Mouse (Mus musculus): ENCODE measurements around the gene Atp6v1f. TPM values are rescaled to one million over a fixed set of nuclear protein-coding genes. Genes with fewer than 3 reads are reported as not detected.

Atp6v1f gene
- polyA plus RNA-seq, 1 experiment = 242 TPM

DNA sequence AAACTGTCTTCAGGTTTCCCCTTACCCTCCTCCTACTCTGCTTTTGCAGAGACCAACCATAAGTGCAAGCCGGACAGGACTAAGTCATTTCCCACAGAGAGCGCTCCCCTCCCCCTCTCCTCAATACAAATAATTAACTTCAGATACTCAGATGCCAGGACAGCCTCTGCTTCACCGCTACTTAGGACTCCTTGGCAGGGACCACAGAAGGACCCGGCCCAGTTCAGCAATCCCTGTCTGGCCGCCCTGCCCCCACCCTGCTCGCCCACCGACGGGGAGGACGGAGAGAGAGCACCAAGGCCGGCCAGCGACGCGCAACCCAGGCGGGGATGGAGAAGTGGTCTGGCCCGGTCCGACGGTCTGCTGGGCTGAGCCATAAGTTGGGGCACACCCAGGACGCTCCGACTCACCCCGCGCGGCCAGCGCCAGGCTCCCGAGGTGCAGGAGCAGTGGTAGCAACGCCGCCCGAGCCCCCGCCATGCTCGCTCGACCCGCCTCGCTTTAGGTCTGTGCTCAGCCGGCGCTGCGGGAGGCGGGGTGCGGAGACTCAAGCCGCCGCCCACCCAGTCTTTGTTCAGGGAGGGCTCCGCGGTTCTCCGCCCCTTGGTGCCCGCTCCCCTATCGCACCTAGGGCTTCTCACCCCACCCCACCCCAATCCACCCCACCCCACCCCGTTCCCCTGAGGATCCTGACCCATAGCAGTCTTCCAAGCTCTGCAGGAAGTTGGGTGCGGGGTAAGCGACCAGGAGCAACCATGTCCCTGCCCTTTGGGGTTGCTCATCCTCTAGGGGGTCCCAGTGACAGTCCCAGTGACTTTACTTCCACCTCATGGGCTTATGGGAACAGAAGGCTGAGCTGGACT is 40.2 kb downstream of the Atp6v1f start, which contains the start of gene Kcp:
Kcp (minus strand) TSS at position 506 of the 863 bp plus-strand sequence.
- Histone ChIP-seq H3K79me2 (ENCODE audit: control insufficient read depth, insufficient read depth) (no peaks in the 10 kb centered on the region), H3K36me3 (ENCODE audit: control insufficient read depth, insufficient read depth) (no peaks in the 10 kb centered on the region), H3K4me3 (no peak within 1 kb of the TSS), H3K27me3 (ENCODE audit: control insufficient read depth, insufficient read depth, insufficient read length) (peaks cover 44% of the 10 kb centered on the region), H3K4me2 (ENCODE audit: low read depth) (peak within 1 kb of the TSS; percentile 48), H3ac (ENCODE audit: control insufficient read depth, insufficient read length) (peak within 1 kb of the TSS; percentile 35)
- TF ChIP-seq TCF12 (IDR thresholded peaks at IDR 0.05; ENCODE audit: insufficient read depth, poor library complexity, severe bottlenecking) (no peak), MYOG (IDR thresholded peaks at IDR 0.05; ENCODE audit: control insufficient read depth in 1 of 3, insufficient read depth in 1 of 3, insufficient read length in 2 of 3, low read depth in 2 of 3) (no peak), REST (IDR thresholded peaks at IDR 0.05; ENCODE audit: insufficient read depth, insufficient read length) (no peak), SRF (IDR thresholded peaks at IDR 0.05; ENCODE audit: control insufficient read depth, insufficient read length, low read depth) (no peak), USF1 (IDR thresholded peaks at IDR 0.05; ENCODE audit: low read depth) (no peak), MAX (IDR thresholded peaks at IDR 0.05; ENCODE audit: low read depth) (no peak), E2F4 (IDR thresholded peaks at IDR 0.05; ENCODE audit: insufficient read depth) (no peak), POLR2A (IDR thresholded peaks at IDR 0.05; ENCODE audit: insufficient read length, low read depth) (no peak), TCF3 (IDR thresholded peaks at IDR 0.05; ENCODE audit: insufficient read length, low read depth) (no peak), POLR2AphosphoS2 (IDR thresholded peaks at IDR 0.05; ENCODE audit: insufficient read length, low read depth) (no peak), CEBPB (IDR thresholded peaks at IDR 0.05; ENCODE audit: insufficient read depth, poor library complexity, severe bottlenecking) (no peak), MYOD1 (IDR thresholded peaks at IDR 0.05; ENCODE audit: control insufficient read depth in 1 of 3, insufficient read length in 2 of 3, low read depth in 2 of 3) (no peak)

DNA sequence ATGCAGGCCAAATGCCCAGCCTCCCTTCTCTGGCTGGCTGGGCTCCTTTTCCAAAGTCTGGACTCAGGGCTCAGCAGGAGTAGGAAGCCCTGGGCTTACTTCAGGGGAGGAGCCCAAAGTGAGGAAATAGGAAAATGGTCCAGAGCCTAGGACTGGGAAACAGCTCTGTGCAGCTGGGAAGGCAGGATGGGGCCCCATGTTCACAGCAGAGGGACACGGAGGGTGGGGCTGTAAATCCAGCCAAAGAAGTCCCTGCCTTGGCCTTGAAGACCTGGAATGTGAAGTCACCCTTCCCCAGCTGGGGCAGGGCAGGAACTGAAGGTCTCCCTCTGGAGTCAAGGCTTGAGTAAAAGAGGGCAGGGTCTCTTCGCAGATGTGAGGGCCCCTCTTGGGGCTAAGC is 41.6 kb downstream of the Atp6v1f start:
- no peaks in the 10 kb centered on the region for H3K79me2 ChIP-seq (ENCODE audit: control insufficient read depth, insufficient read depth)
- TF ChIP-seq MAX (IDR thresholded peaks at IDR 0.05; ENCODE audit: low read depth) = no peak
- no peak for TF ChIP-seq E2F4 (IDR thresholded peaks at IDR 0.05; ENCODE audit: insufficient read depth)
- TF ChIP-seq TCF3 (IDR thresholded peaks at IDR 0.05; ENCODE audit: insufficient read length, low read depth) = no peak
- no peak for TF ChIP-seq POLR2A (IDR thresholded peaks at IDR 0.05; ENCODE audit: insufficient read length, low read depth)
- TF ChIP-seq SRF (IDR thresholded peaks at IDR 0.05; ENCODE audit: control insufficient read depth, insufficient read length, low read depth) = no peak
- no peak for TF ChIP-seq MYOG (IDR thresholded peaks at IDR 0.05; ENCODE audit: control insufficient read depth in 1 of 3, insufficient read depth in 1 of 3, insufficient read length in 2 of 3, low read depth in 2 of 3)
- TF ChIP-seq CEBPB (IDR thresholded peaks at IDR 0.05; ENCODE audit: insufficient read depth, poor library complexity, severe bottlenecking) = no peak
- no peak for TF ChIP-seq MYOD1 (IDR thresholded peaks at IDR 0.05; ENCODE audit: control insufficient read depth in 1 of 3, insufficient read length in 2 of 3, low read depth in 2 of 3)
- H3K36me3 ChIP-seq (ENCODE audit: control insufficient read depth, insufficient read depth) = no peaks in the 10 kb centered on the region
- H3ac ChIP-seq (ENCODE audit: control insufficient read depth, insufficient read length) = no peak overlapping the region
- H3K4me3 ChIP-seq = no peak overlapping the region
- H3K4me2 ChIP-seq (ENCODE audit: low read depth) = no peak overlapping the region
- peaks cover 36% of the 10 kb centered on the region for H3K27me3 ChIP-seq (ENCODE audit: control insufficient read depth, insufficient read depth, insufficient read length)

- Histone ChIP-seq H3K36me3 (ENCODE audit: control insufficient read depth, insufficient read depth) (no peaks in the 10 kb centered on the region), H3K4me3 (no peak overlapping the region), H3ac (ENCODE audit: control insufficient read depth, insufficient read length) (no peak overlapping the region), H3K27me3 (ENCODE audit: control insufficient read depth, insufficient read depth, insufficient read length) (peaks cover under 1% of the 10 kb centered on the region), H3K4me2 (ENCODE audit: low read depth) (peak overlapping the region; percentile 65), H3K79me2 (ENCODE audit: control insufficient read depth, insufficient read depth) (no peaks in the 10 kb centered on the region)
- TF ChIP-seq SRF (IDR thresholded peaks at IDR 0.05; ENCODE audit: control insufficient read depth, insufficient read length, low read depth) (no peak), MAX (IDR thresholded peaks at IDR 0.05; ENCODE audit: low read depth) (no peak), POLR2AphosphoS2 (IDR thresholded peaks at IDR 0.05; ENCODE audit: insufficient read length, low read depth) (no peak), POLR2A (IDR thresholded peaks at IDR 0.05; ENCODE audit: insufficient read length, low read depth) (no peak), MYOG (IDR thresholded peaks at IDR 0.05; ENCODE audit: control insufficient read depth in 1 of 3, insufficient read depth in 1 of 3, insufficient read length in 2 of 3, low read depth in 2 of 3) (no peak), TCF12 (IDR thresholded peaks at IDR 0.05; ENCODE audit: insufficient read depth, poor library complexity, severe bottlenecking) (no peak), MYOD1 (IDR thresholded peaks at IDR 0.05; ENCODE audit: control insufficient read depth in 1 of 3, insufficient read length in 2 of 3, low read depth in 2 of 3) (no peak), REST (IDR thresholded peaks at IDR 0.05; ENCODE audit: insufficient read depth, insufficient read length) (no peak), USF1 (IDR thresholded peaks at IDR 0.05; ENCODE audit: low read depth) (no peak), E2F4 (IDR thresholded peaks at IDR 0.05; ENCODE audit: insufficient read depth) (no peak), CEBPB (IDR thresholded peaks at IDR 0.05; ENCODE audit: insufficient read depth, poor library complexity, severe bottlenecking) (no peak), TCF3 (IDR thresholded peaks at IDR 0.05; ENCODE audit: insufficient read length, low read depth) (no peak)
Measured at GRCm38 (mm10) chr6:29513284-29513683, 45.8 kb downstream of the Atp6v1f start.

DNA sequence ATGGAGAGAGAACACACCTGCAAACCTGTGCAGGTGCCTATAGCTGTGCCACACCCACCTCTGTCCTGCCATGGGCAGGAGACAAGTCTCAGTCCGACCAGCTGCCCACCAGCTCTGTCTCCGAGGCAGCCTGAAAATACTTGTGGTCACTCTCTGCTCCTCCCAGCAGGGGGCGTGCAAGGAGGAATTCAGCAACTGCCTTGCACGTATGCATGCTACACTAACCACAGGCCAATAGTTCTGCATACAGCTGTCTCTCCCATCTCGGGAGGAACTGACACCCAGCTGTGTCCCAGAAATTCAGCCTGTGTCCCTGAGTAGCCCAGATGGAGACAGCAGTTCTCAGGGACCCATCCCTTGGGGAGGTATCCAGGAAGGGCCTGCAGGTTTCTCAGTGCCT is 49.6 kb downstream of the Atp6v1f start:
- TF ChIP-seq TCF12 (IDR thresholded peaks at IDR 0.05; ENCODE audit: insufficient read depth, poor library complexity, severe bottlenecking) (peak; percentile 73), TCF3 (IDR thresholded peaks at IDR 0.05; ENCODE audit: insufficient read length, low read depth) (peak; percentile 74), SRF (IDR thresholded peaks at IDR 0.05; ENCODE audit: control insufficient read depth, insufficient read length, low read depth) (peak; percentile 50), REST (IDR thresholded peaks at IDR 0.05; ENCODE audit: insufficient read depth, insufficient read length) (no peak), MAX (IDR thresholded peaks at IDR 0.05; ENCODE audit: low read depth) (no peak), MYOD1 (IDR thresholded peaks at IDR 0.05; ENCODE audit: control insufficient read depth in 1 of 3, insufficient read length in 2 of 3, low read depth in 2 of 3) (peak; percentile 98 to 99 (median 99)), MYOG (IDR thresholded peaks at IDR 0.05; ENCODE audit: control insufficient read depth in 1 of 3, insufficient read depth in 1 of 3, insufficient read length in 2 of 3, low read depth in 2 of 3) (peak; percentile 70 to 92 (median 90))
- H3K27me3 ChIP-seq (ENCODE audit: control insufficient read depth, insufficient read depth, insufficient read length) = no peaks in the 10 kb centered on the region
- H3K79me2 ChIP-seq (ENCODE audit: control insufficient read depth, insufficient read depth) = no peaks in the 10 kb centered on the region
- H3K4me3 ChIP-seq = no peak overlapping the region
- no peak overlapping the region for H3K4me2 ChIP-seq (ENCODE audit: low read depth)
- H3K36me3 ChIP-seq (ENCODE audit: control insufficient read depth, insufficient read depth) = no peaks in the 10 kb centered on the region
- H3ac ChIP-seq (ENCODE audit: control insufficient read depth, insufficient read length) = no peak overlapping the region

Other genes starting within 250 kb of the Atp6v1f start
- 15.5 TPM for gene Hilpda, start 195.2 kb upstream of the Atp6v1f start, polyA plus RNA-seq (2012; fragmentation: generic; extraction: Trizol)
- gene Fam71f2, start 188.1 kb upstream of the Atp6v1f start, polyA plus RNA-seq (2012; fragmentation: generic; extraction: Trizol) = 0.47 TPM
- 0.47 TPM for gene Fam71f1, start 148.6 kb upstream of the Atp6v1f start, polyA plus RNA-seq (2012; fragmentation: generic; extraction: Trizol)
- 183 TPM for gene Calu, start 119.6 kb upstream of the Atp6v1f start, polyA plus RNA-seq (2012; fragmentation: generic; extraction: Trizol)
- 0.17 TPM for gene Opn1sw, start 79.2 kb upstream of the Atp6v1f start, polyA plus RNA-seq (2012; fragmentation: generic; extraction: Trizol)
- gene Ccdc136, start 71.4 kb upstream of the Atp6v1f start, polyA plus RNA-seq (2012; fragmentation: generic; extraction: Trizol) = 16.7 TPM
- 268 TPM for gene Flnc, start 34.5 kb upstream of the Atp6v1f start, polyA plus RNA-seq (2012; fragmentation: generic; extraction: Trizol)
- not detected for gene Atp6v1fnb, start 3.7 kb downstream of the Atp6v1f start, polyA plus RNA-seq (2012; fragmentation: generic; extraction: Trizol)
- 0.26 TPM for gene Kcp, start 40.2 kb downstream of the Atp6v1f start, polyA plus RNA-seq (2012; fragmentation: generic; extraction: Trizol)
- gene Irf5, start 58.9 kb downstream of the Atp6v1f start, polyA plus RNA-seq (2012; fragmentation: generic; extraction: Trizol) = 0.32 TPM
- gene Tnpo3, start 142.2 kb downstream of the Atp6v1f start, polyA plus RNA-seq (2012; fragmentation: generic; extraction: Trizol) = 25.6 TPM
- 8.6 TPM for gene Tspan33, start 226.5 kb downstream of the Atp6v1f start, polyA plus RNA-seq (2012; fragmentation: generic; extraction: Trizol)